Mouse (Mus musculus) megakaryocyte progenitor cell, adult 5-6 weeks (primary cell): ENCODE results near the gene Kcnk3. TPM values are rescaled to one million over a fixed set of nuclear protein-coding genes. Genes with fewer than 3 reads are reported as not detected.

Experiments used
- ATAC-seq: replicated peaks from 2 replicates; pipeline ENCODE4 v1.8.0; 2016; ENCODE audit warnings: mild to moderate bottlenecking, moderate TSS enrichment, inconsistent platforms; ENCODE audit not compliant: poor library complexity
- total RNA-seq, 2 experiments: library from RNA; stranded (forward) in 1 of 2; stranded (reverse) in 1 of 2; fragments of 157-497, 149-512 nt in 1 of 2; fragments of 200-1000 nt in 1 of 2; gene quantifications; 2 replicates each; pipeline versions ENCODE4 v1.2.3 to v1.2.4; 2015 to 2017

Kcnk3 gene
- total RNA-seq, 2 experiments from 2014 or later = not detected

GRCm38 (mm10) chr5:30667686-30668085 is 79.7 kb downstream of the Kcnk3 start:
- no peak for ATAC-seq

- ATAC-seq = no peak
Observed at GRCm38 (mm10) chr5:30668637-30669495, 80.9 kb downstream of the Kcnk3 start.

GRCm38 (mm10) chr5:30669496-30669830 is 81.5 kb downstream of the Kcnk3 start:
- ATAC-seq = no peak

GRCm38 (mm10) chr5:30670091-30670490 is 82.1 kb downstream of the Kcnk3 start:
- no peak for ATAC-seq

- no peak for ATAC-seq
Observed at GRCm38 (mm10) chr5:30674001-30674400, 86.0 kb downstream of the Kcnk3 start.

Other genes starting within 250 kb of the Kcnk3 start
- gene Otof, start 126.2 kb upstream of the Kcnk3 start, total RNA-seq (2015) = not detected in 2 replicates
- 0.08 TPM in 1 of 2 replicates, not detected in the other for gene Otof, start 126.2 kb upstream of the Kcnk3 start, total RNA-seq (2017)
- gene 1700001C02Rik, start 122.1 kb upstream of the Kcnk3 start, total RNA-seq (2015) = not detected in 2 replicates
- gene 1700001C02Rik, start 122.1 kb upstream of the Kcnk3 start, total RNA-seq (2017) = not detected in 2 replicates
- gene Cib4, start 42.3 kb upstream of the Kcnk3 start, total RNA-seq (2015) = not detected in 2 replicates
- gene Cib4, start 42.3 kb upstream of the Kcnk3 start, total RNA-seq (2017) = not detected in 2 replicates
- 5.6 and 6.2 TPM in 2 replicates for gene Slc35f6, start 59.8 kb downstream of the Kcnk3 start, total RNA-seq (2015)
- gene Slc35f6, start 59.8 kb downstream of the Kcnk3 start, total RNA-seq (2017) = 5.2 and 7.0 TPM in 2 replicates
- gene Cenpa, start 78.6 kb downstream of the Kcnk3 start, total RNA-seq (2015) = 152 and 180 TPM in 2 replicates
- gene Cenpa, start 78.6 kb downstream of the Kcnk3 start, total RNA-seq (2017) = 80.7 and 103 TPM in 2 replicates
- not detected in 2 replicates for gene Dpysl5, start 123.4 kb downstream of the Kcnk3 start, total RNA-seq (2015)
- not detected in 2 replicates for gene Dpysl5, start 123.4 kb downstream of the Kcnk3 start, total RNA-seq (2017)
- 0.27 TPM in 1 of 2 replicates, not detected in the other for gene Mapre3, start 226.5 kb downstream of the Kcnk3 start, total RNA-seq (2015)
- gene Mapre3, start 226.5 kb downstream of the Kcnk3 start, total RNA-seq (2017) = not detected in 2 replicates